Comparison of ENCODE assay signal across 10 mouse cellular contexts in genomic region chr17:28954416-28954815, GRCm38 (mm10). TPM values are rescaled to one million over a fixed set of nuclear protein-coding genes. Genes with fewer than 3 reads are reported as not detected.
DNase-seq lines count a peak whose midpoint lies in the region; ATAC-seq and TF ChIP-seq lines count a peak whose summit lies in the region.
"Had no signal": no experiment of that assay in that cellular context is flagged by ENCODE, and none has a peak within 500 bp of the region (broad histone marks: within the 10 kb centered on the region; RNA-seq: fewer than 3 reads in every experiment).

No protein-coding gene starts in this region.

- H3K4me3 ChIP-seq in lung, embryonic 14.5 days (ENCODE audit: low read depth, low read length), result peak overlapping the region; percentile 77; the same call in 1 of the 2 replicates
- peak overlapping the region; percentile 78 for H3K4me3 ChIP-seq in embryonic facial prominence, embryonic 10.5 days
- no peak overlapping the region for H3K4me3 ChIP-seq in hindbrain, embryonic 12.5 days
- H3K4me3 ChIP-seq in midbrain, embryonic 13.5 days (replicated peaks), result peak overlapping the region; percentile 12; the same call in 1 of the 2 replicates

- no peak for DNase-seq in lung, embryonic 14.5 days
- no peak for DNase-seq in lung, adult 18-20 months
- DNase-seq in embryonic facial prominence, embryonic 10.5 days (ENCODE audit: low spot score), result no peak
- no peak for DNase-seq in left cerebral cortex, postnatal 14 days (ENCODE audit: low spot score in 2 of 2)
- no peak for DNase-seq in layer of hippocampus, postnatal 14 days (ENCODE audit: low spot score in 2 of 2)
- DNase-seq: layer of hippocampus, postnatal 36 days had no signal

- TF ChIP-seq CTCF in lung, embryonic 14.5 days (IDR thresholded peaks at IDR 0.05; ENCODE audit: low read depth), result no peak

- no peaks in the 10 kb centered on the region for H3K27me3 ChIP-seq in lung, embryonic 14.5 days (ENCODE audit: insufficient read depth, low read length)
- no peaks in the 10 kb centered on the region for H3K27me3 ChIP-seq in embryonic facial prominence, embryonic 10.5 days (replicated peaks; ENCODE audit: low read depth, poor library complexity, severe bottlenecking)
- H3K27me3 ChIP-seq in hindbrain, embryonic 12.5 days, result no peaks in the 10 kb centered on the region
- H3K27me3 ChIP-seq in midbrain, embryonic 13.5 days, result no peaks in the 10 kb centered on the region

- 96% methylated on average over 9 of the region's 9 CpGs for WGBS in lung, embryonic 14.5 days
- 97% methylated on average over 9 of the region's 9 CpGs for WGBS in embryonic facial prominence, embryonic 10.5 days
- 97% methylated on average over 9 of the region's 9 CpGs for WGBS in hindbrain, embryonic 12.5 days
- 97% methylated on average over 9 of the region's 9 CpGs for WGBS in midbrain, embryonic 13.5 days

- intact Hi-C loops in left cerebral cortex, postnatal 14 days (cut with DNase I), result no loop called here

- H3K27ac ChIP-seq in lung, embryonic 14.5 days (ENCODE audit: low read depth), result no peak overlapping the region
- no peak overlapping the region for H3K27ac ChIP-seq in embryonic facial prominence, embryonic 10.5 days (replicated peaks)
- H3K27ac ChIP-seq in hindbrain, embryonic 12.5 days, result no peak overlapping the region
- H3K27ac ChIP-seq in midbrain, embryonic 13.5 days, result no peak overlapping the region

- H3K36me3 ChIP-seq in lung, embryonic 14.5 days (ENCODE audit: insufficient read depth), result peaks cover 11% of the 10 kb centered on the region; the same call in 1 of the 2 replicates
- peaks cover 52% of the 10 kb centered on the region for H3K36me3 ChIP-seq in embryonic facial prominence, embryonic 10.5 days (replicated peaks)
- peaks cover 13% of the 10 kb centered on the region; the same call in 1 of the 2 replicates for H3K36me3 ChIP-seq in hindbrain, embryonic 12.5 days
- peaks cover 11% of the 10 kb centered on the region for H3K36me3 ChIP-seq in midbrain, embryonic 13.5 days

- H3K4me1 ChIP-seq in lung, embryonic 14.5 days (ENCODE audit: insufficient read depth), result peaks cover 13% of the 10 kb centered on the region
- peaks cover 26% of the 10 kb centered on the region for H3K4me1 ChIP-seq in embryonic facial prominence, embryonic 10.5 days
- H3K4me1 ChIP-seq in hindbrain, embryonic 12.5 days, result peaks cover 19% of the 10 kb centered on the region
- H3K4me1 ChIP-seq in midbrain, embryonic 13.5 days (replicated peaks), result peaks cover 22% of the 10 kb centered on the region

- no peaks in the 10 kb centered on the region for H3K9me3 ChIP-seq in lung, embryonic 14.5 days (ENCODE audit: low read depth, low read length)
- peaks cover 7% of the 10 kb centered on the region; the same call in 1 of the 2 replicates for H3K9me3 ChIP-seq in embryonic facial prominence, embryonic 10.5 days
- no peaks in the 10 kb centered on the region for H3K9me3 ChIP-seq in hindbrain, embryonic 12.5 days (replicated peaks)
- H3K9me3 ChIP-seq in midbrain, embryonic 13.5 days, result 0 out of 2 replicates have a peak, but pooled peaks cover 4% of the 10 kb centered on the region

- 0 out of 2 replicates have a peak overlapping the region, but pooled peaks have one; percentile 79 for H3K9ac ChIP-seq in lung, embryonic 14.5 days
- H3K9ac ChIP-seq in hindbrain, embryonic 12.5 days, result no peak overlapping the region
- no peak overlapping the region for H3K9ac ChIP-seq in midbrain, embryonic 13.5 days (replicated peaks)

- no peak for ATAC-seq in lung, embryonic 14.5 days (ENCODE audit: insufficient read depth)
- ATAC-seq in hindbrain, embryonic 12.5 days (ENCODE audit: low FRiP score), result no peak
- ATAC-seq in midbrain, embryonic 13.5 days, result no peak
- ATAC-seq in megakaryocyte progenitor cell, adult 5-6 weeks (replicated peaks; ENCODE audit: poor library complexity), result no peak

- H3K4me2 ChIP-seq in lung, embryonic 14.5 days, result no peak overlapping the region
- H3K4me2 ChIP-seq in hindbrain, embryonic 12.5 days (replicated peaks), result peak overlapping the region; percentile 89
- H3K4me2 ChIP-seq in midbrain, embryonic 13.5 days (replicated peaks), result peak overlapping the region; percentile 85

RNA-seq across cellular contexts. Expression of gene Kctd20, which starts 2.7 kb away (rescaled TPM):
- polyA plus RNA-seq in lung, embryonic 14.5 days (2014; fragmentation: Nextera tagmentation; extraction: Ambion mirVana), result 89.4 and 91.5 TPM in 2 replicates
- 125 and 126 TPM in 2 replicates for polyA plus RNA-seq in embryonic facial prominence, embryonic 10.5 days (2016; fragmentation: Nextera tagmentation; extraction: Ambion mirVana)
- 120 and 122 TPM in 2 replicates for polyA plus RNA-seq in hindbrain, embryonic 12.5 days (2016; fragmentation: Nextera tagmentation; extraction: Ambion mirVana)
- 97.3 and 97.9 TPM in 2 replicates for polyA plus RNA-seq in midbrain, embryonic 13.5 days (2015; fragmentation: Nextera tagmentation; extraction: Ambion mirVana)
- 10 to 100 TPM; 81.0 to 85.9 TPM for total RNA-seq in left cerebral cortex, postnatal 14 days (2021)
- 10 to 100 TPM; 76.2 to 77.7 TPM for total RNA-seq in layer of hippocampus, postnatal 14 days (2021)
- total RNA-seq in megakaryocyte progenitor cell, adult 5-6 weeks (2015), result 74.0 and 89.7 TPM in 2 replicates
- 130 and 137 TPM in 2 replicates for total RNA-seq in megakaryocyte progenitor cell, adult 5-6 weeks (2017)

RNA-seq across cellular contexts. Expression of gene Pxt1, which starts 10.8 kb away (rescaled TPM):
- 0.19 and 0.82 TPM in 2 replicates for polyA plus RNA-seq in lung, embryonic 14.5 days (2014; fragmentation: Nextera tagmentation; extraction: Ambion mirVana)
- polyA plus RNA-seq in embryonic facial prominence, embryonic 10.5 days (2016; fragmentation: Nextera tagmentation; extraction: Ambion mirVana), result 0.20 TPM in 1 of 2 replicates, not detected in the other
- not detected in 2 replicates for polyA plus RNA-seq in hindbrain, embryonic 12.5 days (2016; fragmentation: Nextera tagmentation; extraction: Ambion mirVana)
- not detected in 2 replicates for polyA plus RNA-seq in midbrain, embryonic 13.5 days (2015; fragmentation: Nextera tagmentation; extraction: Ambion mirVana)
- total RNA-seq in left cerebral cortex, postnatal 14 days (2021), result not detected
- total RNA-seq in layer of hippocampus, postnatal 14 days (2021), result not detected
- 0.66 and 0.77 TPM in 2 replicates for total RNA-seq in megakaryocyte progenitor cell, adult 5-6 weeks (2015)
- 0.27 TPM in 1 of 2 replicates, not detected in the other for total RNA-seq in megakaryocyte progenitor cell, adult 5-6 weeks (2017)
- total RNA-seq: layer of hippocampus, postnatal 36 days had no signal
- polyA plus RNA-seq: small intestine, adult 2 months had no signal

RNA-seq across cellular contexts. Expression of gene 4930539E08Rik, which starts 39.3 kb away (rescaled TPM):
- polyA plus RNA-seq in lung, embryonic 14.5 days (2014; fragmentation: Nextera tagmentation; extraction: Ambion mirVana), result 0.37 TPM in 1 of 2 replicates, not detected in the other
- 0.10 and 0.17 TPM in 2 replicates for polyA plus RNA-seq in embryonic facial prominence, embryonic 10.5 days (2016; fragmentation: Nextera tagmentation; extraction: Ambion mirVana)
- 0.10 and 0.13 TPM in 2 replicates for polyA plus RNA-seq in hindbrain, embryonic 12.5 days (2016; fragmentation: Nextera tagmentation; extraction: Ambion mirVana)
- polyA plus RNA-seq in midbrain, embryonic 13.5 days (2015; fragmentation: Nextera tagmentation; extraction: Ambion mirVana), result 0.44 and 1.1 TPM in 2 replicates
- total RNA-seq in left cerebral cortex, postnatal 14 days (2021), result 10 to 100 TPM in 1 of 2 experiments, 1 to 10 TPM in 1; 8.3 to 12.4 TPM
- 1 to 10 TPM; 3.2 to 3.8 TPM for total RNA-seq in layer of hippocampus, postnatal 14 days (2021)
- total RNA-seq in megakaryocyte progenitor cell, adult 5-6 weeks (2015), result 0.66 and 1.4 TPM in 2 replicates
- total RNA-seq in megakaryocyte progenitor cell, adult 5-6 weeks (2017), result 0.96 and 1.1 TPM in 2 replicates

RNA-seq across cellular contexts. Expression of gene Stk38, which starts 53.4 kb away (rescaled TPM):
- 103 and 104 TPM in 2 replicates for polyA plus RNA-seq in lung, embryonic 14.5 days (2014; fragmentation: Nextera tagmentation; extraction: Ambion mirVana)
- polyA plus RNA-seq in embryonic facial prominence, embryonic 10.5 days (2016; fragmentation: Nextera tagmentation; extraction: Ambion mirVana), result 118 and 125 TPM in 2 replicates
- 150 and 152 TPM in 2 replicates for polyA plus RNA-seq in hindbrain, embryonic 12.5 days (2016; fragmentation: Nextera tagmentation; extraction: Ambion mirVana)
- 126 and 134 TPM in 2 replicates for polyA plus RNA-seq in midbrain, embryonic 13.5 days (2015; fragmentation: Nextera tagmentation; extraction: Ambion mirVana)
- total RNA-seq in left cerebral cortex, postnatal 14 days (2021), result 10 to 100 TPM; 47.5 to 49.2 TPM
- 10 to 100 TPM; 57.0 to 61.1 TPM for total RNA-seq in layer of hippocampus, postnatal 14 days (2021)
- total RNA-seq in megakaryocyte progenitor cell, adult 5-6 weeks (2015), result 84.6 and 97.1 TPM in 2 replicates
- 50.8 and 85.5 TPM in 2 replicates for total RNA-seq in megakaryocyte progenitor cell, adult 5-6 weeks (2017)
